Mouse (Mus musculus): ENCODE results near the gene Gmcl1. TPM values are rescaled to one million over a fixed set of nuclear protein-coding genes. Genes with fewer than 3 reads are reported as not detected.

Gmcl1 gene
- polyA plus RNA-seq (2012; rRNA removed; ENCODE audit: low replicate concordance) = 5.5 and 10.2 TPM in 2 replicates

GRCm38 (mm10) chr6:86733183-86733876 lies at the start of gene Gmcl1:
Gene Gmcl1 (minus strand): TSS chr6:86733383.

GRCm38 (mm10) chr6:86683872-86684654 lies 49.1 kb downstream of the Gmcl1 start, which contains the start of gene Snrnp27:
Gene Snrnp27 (minus strand): TSS chr6:86684522.

GRCm38 (mm10) chr6:86668580-86669239 lies 64.5 kb downstream of the Gmcl1 start, which contains the start of gene Mxd1:
Gene Mxd1 (minus strand): TSS chr6:86669161.

Other genes with a start within 250 kb of the Gmcl1 start
- 120 and 184 TPM in 2 replicates for gene Pcbp1, start 207.1 kb downstream of the Gmcl1 start, polyA plus RNA-seq (2012; rRNA removed; ENCODE audit: low replicate concordance)
- gene Asprv1, start 105.2 kb downstream of the Gmcl1 start, polyA plus RNA-seq (2012; rRNA removed; ENCODE audit: low replicate concordance) = 0.30 and 1.8 TPM in 2 replicates
- gene Mxd1, start 64.2 kb downstream of the Gmcl1 start, polyA plus RNA-seq (2012; rRNA removed; ENCODE audit: low replicate concordance) = 6.8 and 11.0 TPM in 2 replicates
- gene Snrnp27, start 48.9 kb downstream of the Gmcl1 start, polyA plus RNA-seq (2012; rRNA removed; ENCODE audit: low replicate concordance) = 10.8 TPM in 2 replicates
- gene Anxa4, start 60.2 kb upstream of the Gmcl1 start, polyA plus RNA-seq (2012; rRNA removed; ENCODE audit: low replicate concordance) = 50.7 and 64.6 TPM in 2 replicates
- 18.0 and 36.0 TPM in 2 replicates for gene Aak1, start 116.1 kb upstream of the Gmcl1 start, polyA plus RNA-seq (2012; rRNA removed; ENCODE audit: low replicate concordance)

All from subcutaneous adipose tissue, adult 2 months (tissue).